Comparison of ENCODE assay signal across 9 mouse cellular contexts in the genomic region with DNA sequence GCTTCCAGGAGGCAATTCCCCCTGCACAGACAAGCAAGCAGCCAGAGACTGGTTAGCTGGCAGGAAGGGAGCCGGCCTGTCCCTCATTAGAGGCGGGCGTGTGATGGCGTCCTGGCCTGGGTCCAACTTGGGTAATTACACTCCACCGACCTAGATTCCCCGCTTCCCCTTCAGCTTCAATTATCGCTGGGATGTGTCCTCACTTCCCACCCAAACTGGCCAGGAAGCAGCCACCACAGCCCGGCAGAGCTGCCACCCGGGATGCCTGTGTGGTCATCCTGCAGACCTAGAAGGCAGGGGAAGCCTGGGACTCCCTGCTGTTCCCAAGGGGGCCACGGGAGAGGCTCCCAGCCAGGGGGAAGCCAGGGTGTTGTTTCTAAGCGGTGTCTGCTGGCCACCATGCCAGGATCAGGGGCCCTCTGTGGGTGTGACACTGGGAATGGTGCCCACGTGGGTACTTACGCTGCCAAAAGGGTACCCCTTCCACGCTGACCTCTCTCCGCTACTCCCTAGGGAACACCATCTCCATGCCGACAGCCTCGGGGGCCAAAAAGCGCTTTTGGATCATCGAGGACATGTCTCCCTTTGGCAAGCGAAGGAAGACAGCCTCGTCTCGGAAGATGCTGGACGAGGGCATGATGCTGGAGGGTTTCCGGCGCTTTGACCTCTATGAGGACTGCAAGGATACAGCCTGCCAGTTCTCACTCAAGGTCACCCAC.
DNase-seq lines count a peak whose midpoint lies in the region; ATAC-seq lines count a peak whose summit lies in the region.
"Had no signal": no experiment of that assay in that cellular context is flagged by ENCODE, and none has a peak within 500 bp of the region (broad histone marks: within the 10 kb centered on the region; RNA-seq: fewer than 3 reads in every experiment).

No protein-coding gene starts in this region.

- H3K27me3 ChIP-seq in hindbrain, embryonic 15.5 days: peaks cover 44% of the 10 kb centered on the region
- peaks cover 53% of the 10 kb centered on the region for H3K27me3 ChIP-seq in neural tube, embryonic 15.5 days (replicated peaks)

- H3K4me1 ChIP-seq in hindbrain, embryonic 15.5 days (replicated peaks): peaks cover 37% of the 10 kb centered on the region
- peaks cover 29% of the 10 kb centered on the region for H3K4me1 ChIP-seq in neural tube, embryonic 15.5 days

- no peaks in the 10 kb centered on the region for H3K36me3 ChIP-seq in hindbrain, embryonic 15.5 days
- no peaks in the 10 kb centered on the region for H3K36me3 ChIP-seq in neural tube, embryonic 15.5 days

- 26% methylated on average over 25 of the region's 25 CpGs for WGBS in hindbrain, embryonic 15.5 days
- WGBS in neural tube, embryonic 15.5 days: 26% methylated on average over 25 of the region's 25 CpGs

- peak; percentile 50 for DNase-seq in adrenal gland, postnatal 25 days
- peak; percentile 79 to 89 for DNase-seq in cerebellum, postnatal 14 days
- DNase-seq in gastrocnemius, postnatal 10 days: peak; percentile 70
- peak; percentile 92 for DNase-seq in left cerebral cortex, postnatal 4 days
- no peak for DNase-seq in thymus, postnatal 25 days
- DNase-seq in thymus, postnatal 10 days (ENCODE audit: low spot score in 2 of 2): no peak

- no peaks in the 10 kb centered on the region for H3K9me3 ChIP-seq in hindbrain, embryonic 15.5 days
- H3K9me3 ChIP-seq in neural tube, embryonic 15.5 days (replicated peaks): no peaks in the 10 kb centered on the region

- peak overlapping the region; percentile 43 for H3K4me3 ChIP-seq in hindbrain, embryonic 15.5 days
- H3K4me3 ChIP-seq in neural tube, embryonic 15.5 days (replicated peaks): peak overlapping the region; percentile 40

- H3K27ac ChIP-seq in hindbrain, embryonic 15.5 days (replicated peaks): peak overlapping the region; percentile 44; the same call in 1 of the 2 replicates
- peak overlapping the region; percentile 35 for H3K27ac ChIP-seq in neural tube, embryonic 15.5 days (replicated peaks)
- H3K27ac ChIP-seq: liver, embryonic 14.5 days had no signal

- peak overlapping the region; percentile 47; the same call in 1 of the 2 replicates for H3K9ac ChIP-seq in hindbrain, embryonic 15.5 days
- 0 out of 2 replicates have a peak overlapping the region, but pooled peaks have one; percentile 21 for H3K9ac ChIP-seq in neural tube, embryonic 15.5 days (replicated peaks)
- H3K9ac ChIP-seq: liver, embryonic 14.5 days had no signal

- ATAC-seq in hindbrain, embryonic 15.5 days (ENCODE audit: low FRiP score, low read depth): peak; percentile 13; the same call in 1 of the 2 replicates
- ATAC-seq in neural tube, embryonic 15.5 days (ENCODE audit: low FRiP score): no peak

- intact Hi-C loops in left cerebral cortex, postnatal 4 days (cut with DNase I): no loop called here

- H3K4me2 ChIP-seq in hindbrain, embryonic 15.5 days: peak overlapping the region; percentile 85
- peak overlapping the region; percentile 75 for H3K4me2 ChIP-seq in neural tube, embryonic 15.5 days

Comparison
In these comparisons a context has a peak if more than half of its experiments do, and no peak if none do; other contexts are left out.
1. DNase-seq: peak in adrenal gland, postnatal 25 days (single experiment), cerebellum, postnatal 14 days (2 of 2), gastrocnemius, postnatal 10 days (single experiment) and left cerebral cortex, postnatal 4 days (single experiment); none in thymus, postnatal 25 days (single experiment) and thymus, postnatal 10 days (0 of 2).